21 mouse cellular contexts compared by ENCODE assay signal in genomic region chr9:34483236-34483635, GRCm38 (mm10). TPM values are rescaled to one million over a fixed set of nuclear protein-coding genes. Genes with fewer than 3 reads are reported as not detected.
A peak's percentile ranks its signal among the peaks of the same experiment; 100 is the strongest.
DNase-seq lines count a peak whose midpoint lies in the region; ATAC-seq and TF ChIP-seq lines count a peak whose summit lies in the region.
"Had no signal": no experiment of that assay in that cellular context is flagged by ENCODE, and none has a peak within 500 bp of the region (broad histone marks: within the 10 kb centered on the region; RNA-seq: fewer than 3 reads in every experiment).

No protein-coding gene starts in this region.

- 57% methylated on average over 2 of the region's 2 CpGs for WGBS in midbrain, embryonic 10.5 days
- 42% methylated on average over 2 of the region's 2 CpGs for WGBS in midbrain, embryonic 15.5 days
- 31% methylated on average over 2 of the region's 2 CpGs for WGBS in midbrain, embryonic 13.5 days

- no peak for TF ChIP-seq POLR2A in brain, embryonic 14.5 days (IDR thresholded peaks at IDR 0.05; ENCODE audit: borderline replicate concordance, extremely low read depth, insufficient read depth, insufficient read length, poor library complexity, severe bottlenecking)

- no peak for TF ChIP-seq CTCF in brain, embryonic 14.5 days (IDR thresholded peaks at IDR 0.05; ENCODE audit: borderline replicate concordance, extremely low read depth, insufficient read depth, insufficient read length)

- H3K27ac ChIP-seq in midbrain, embryonic 10.5 days (replicated peaks): peak overlapping the region; percentile 28; the same call in 1 of the 2 replicates
- H3K27ac ChIP-seq in midbrain, embryonic 15.5 days: no peak overlapping the region
- peak overlapping the region; percentile 44 for H3K27ac ChIP-seq in midbrain, embryonic 13.5 days
- H3K27ac ChIP-seq: embryonic facial prominence, embryonic 10.5 days; forebrain, embryonic 13.5 days; gastrocnemius, adult 2 months; heart, embryonic 15.5 days; hindbrain, embryonic 15.5 days had no signal

- H3K9ac ChIP-seq in midbrain, embryonic 15.5 days: no peak overlapping the region
- no peak overlapping the region for H3K9ac ChIP-seq in midbrain, embryonic 13.5 days (replicated peaks)
- H3K9ac ChIP-seq: forebrain, embryonic 13.5 days; forebrain, postnatal 0 days; heart, embryonic 15.5 days; hindbrain, embryonic 15.5 days had no signal

- DNase-seq in midbrain, embryonic 10.5 days (ENCODE audit: low spot score): no peak
- peak; percentile 51 for DNase-seq in brain, embryonic 14.5 days (ENCODE audit: low read depth)
- DNase-seq in embryo, embryonic 10 days (ENCODE audit: low spot score): peak; percentile 51
- DNase-seq in frontal cortex, postnatal 10 days (ENCODE audit: low spot score in 2 of 2): no peak
- DNase-seq in thymus, postnatal 25 days: no peak
- DNase-seq: adrenal gland, adult 2 months; adrenal gland, postnatal 25 days; cerebellum, adult 2 months; cerebellum, postnatal 10 days; forebrain, postnatal 0 days; gastrocnemius, adult 2 months; gastrocnemius, postnatal 25 days; heart, adult 18-20 months; heart, postnatal 14 days had no signal

- H3K4me2 ChIP-seq in midbrain, embryonic 15.5 days: no peak overlapping the region
- no peak overlapping the region for H3K4me2 ChIP-seq in midbrain, embryonic 13.5 days (replicated peaks)
- H3K4me2 ChIP-seq: forebrain, embryonic 13.5 days; heart, embryonic 11.5 days; heart, embryonic 15.5 days; hindbrain, embryonic 15.5 days had no signal

- H3K9me3 ChIP-seq in midbrain, embryonic 10.5 days (replicated peaks): no peaks in the 10 kb centered on the region
- H3K9me3 ChIP-seq in midbrain, embryonic 15.5 days: no peaks in the 10 kb centered on the region
- no peaks in the 10 kb centered on the region for H3K9me3 ChIP-seq in midbrain, embryonic 13.5 days
- H3K9me3 ChIP-seq: embryonic facial prominence, embryonic 10.5 days; forebrain, embryonic 13.5 days; heart, embryonic 15.5 days; hindbrain, embryonic 15.5 days had no signal

- H3K36me3 ChIP-seq in midbrain, embryonic 10.5 days: no peaks in the 10 kb centered on the region
- no peaks in the 10 kb centered on the region for H3K36me3 ChIP-seq in midbrain, embryonic 15.5 days (replicated peaks)
- no peaks in the 10 kb centered on the region for H3K36me3 ChIP-seq in midbrain, embryonic 13.5 days
- H3K36me3 ChIP-seq: embryonic facial prominence, embryonic 10.5 days; heart, embryonic 15.5 days; hindbrain, embryonic 15.5 days had no signal

- H3K4me1 ChIP-seq in midbrain, embryonic 10.5 days: peaks cover 36% of the 10 kb centered on the region
- H3K4me1 ChIP-seq in midbrain, embryonic 15.5 days: peaks cover 32% of the 10 kb centered on the region
- H3K4me1 ChIP-seq in midbrain, embryonic 13.5 days (replicated peaks): peaks cover 37% of the 10 kb centered on the region

- peaks cover 43% of the 10 kb centered on the region for H3K27me3 ChIP-seq in midbrain, embryonic 10.5 days (ENCODE audit: low read depth, poor library complexity, severe bottlenecking)
- peaks cover 5% of the 10 kb centered on the region; the same call in 1 of the 2 replicates for H3K27me3 ChIP-seq in midbrain, embryonic 15.5 days (replicated peaks)
- H3K27me3 ChIP-seq in midbrain, embryonic 13.5 days: peaks cover 20% of the 10 kb centered on the region
- H3K27me3 ChIP-seq: hindbrain, embryonic 15.5 days had no signal

- H3K4me3 ChIP-seq in midbrain, embryonic 10.5 days: no peak overlapping the region
- no peak overlapping the region for H3K4me3 ChIP-seq in midbrain, embryonic 15.5 days
- H3K4me3 ChIP-seq in midbrain, embryonic 13.5 days (replicated peaks): no peak overlapping the region
- H3K4me3 ChIP-seq: embryonic facial prominence, embryonic 10.5 days; forebrain, embryonic 13.5 days; gastrocnemius, adult 2 months; heart, embryonic 15.5 days; hindbrain, embryonic 15.5 days had no signal

- no peak for ATAC-seq in midbrain, embryonic 15.5 days (replicated peaks)
- ATAC-seq in midbrain, embryonic 13.5 days: no peak
- ATAC-seq: forebrain, embryonic 13.5 days; forebrain, postnatal 0 days had no signal

RNA-seq across cellular contexts. Expression of gene Kirrel3, which starts 2.5 kb away (rescaled TPM):
- 4.0 and 5.5 TPM in 2 replicates for polyA plus RNA-seq in midbrain, embryonic 10.5 days (2016; fragmentation: Nextera tagmentation; extraction: Ambion mirVana)
- polyA plus RNA-seq in midbrain, embryonic 15.5 days (2015; fragmentation: Nextera tagmentation; extraction: Ambion mirVana): 49.7 and 50.5 TPM in 2 replicates
- 20.9 and 33.3 TPM in 2 replicates for polyA plus RNA-seq in brain, embryonic 14.5 days (2012; rRNA removed)
- polyA plus RNA-seq in midbrain, embryonic 13.5 days (2015; fragmentation: Nextera tagmentation; extraction: Ambion mirVana): 24.0 and 30.0 TPM in 2 replicates

Comparison
In these comparisons a context has a peak if more than half of its experiments do, and no peak if none do; other contexts are left out.
1. DNase-seq: peak in brain, embryonic 14.5 days (single experiment) and embryo, embryonic 10 days (single experiment); none in midbrain, embryonic 10.5 days (single experiment), frontal cortex, postnatal 10 days (0 of 2) and thymus, postnatal 25 days (single experiment).